Mouse (Mus musculus) gastrocnemius, postnatal 36 days (tissue): ENCODE measurements around the gene Col27a1. TPM values are rescaled to one million over a fixed set of nuclear protein-coding genes. Genes with fewer than 3 reads are reported as not detected.

Source experiments
- DNase-seq, 2 experiments: peaks; one replicate each; pipeline ENCODE4 v3.0.0; 2022
- intact Hi-C: fragments of 180-260 bp; cut with DNase I; formaldehyde crosslinking; loops from one replicate; pipeline ENCODE4 v1.15.1; 2025
- microRNA-seq, 2 experiments: library from miRNA; unstranded; fragments of <30 nt; microRNA quantifications; one replicate each; pipeline ENCODE4 v1.2.0; 2021
- total RNA-seq, 2 experiments: library from RNA; stranded (reverse); gene quantifications; 2 replicates each; pipeline ENCODE4 v1.2.3; 2021

Gene Col27a1
- total RNA-seq, 2 experiments from 2014 or later, result 0.61 to 0.64 TPM

GRCm38 (mm10) chr4:63355877-63356665 lies 142.3 kb downstream of the Col27a1 start, which contains the start of gene Orm3:
Orm3 (plus strand) TSS chr4:63356162.
- no peak for DNase-seq
- intact Hi-C loops, result no loop called here

GRCm38 (mm10) chr4:63356981-63357570 lies 143.3 kb downstream of the Col27a1 start:
- intact Hi-C loops, result no loop called here

DNA sequence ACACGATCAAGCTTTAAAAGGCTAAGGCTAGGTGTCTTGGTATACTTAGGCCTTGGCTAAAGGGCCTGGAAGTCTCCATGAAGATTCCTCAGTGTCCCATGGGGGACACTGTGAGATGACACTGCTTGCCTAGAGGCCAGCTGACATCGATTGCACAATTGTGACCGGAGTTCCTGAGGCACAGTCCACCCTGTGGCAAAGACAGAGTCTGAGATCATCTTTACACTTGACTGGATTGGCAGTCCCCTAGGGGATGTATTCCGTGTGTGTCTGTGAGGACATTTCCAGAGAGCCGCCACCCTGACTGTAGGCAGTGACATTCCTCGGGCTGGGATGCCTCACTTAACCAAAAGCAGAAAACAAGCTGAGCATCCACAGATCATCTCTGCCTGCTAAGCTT lies 146.1 kb downstream of the Col27a1 start:
- DNase-seq, result no peak
- intact Hi-C loops, result no loop called here

More at GRCm38 (mm10) chr4:63356981-63357570, 143.3 kb downstream of the Col27a1 start:
- DNase-seq, result no peak

- intact Hi-C loops, result no loop called here
- no peak for DNase-seq
Observed at GRCm38 (mm10) chr4:63362150-63362549, 148.3 kb downstream of the Col27a1 start, which contains the start of gene Orm2. Orm2 (plus strand) TSS chr4:63362449.

- intact Hi-C loops, result loop anchor here (1.0 to 5.0 kb wide), 2 partner anchors 40 to 579 kb away; no protein-coding TSS in a partner anchor
- peak; percentile 83 to 85 for DNase-seq
Observed at GRCm38 (mm10) chr4:63368577-63368976, 154.8 kb downstream of the Col27a1 start.

DNA sequence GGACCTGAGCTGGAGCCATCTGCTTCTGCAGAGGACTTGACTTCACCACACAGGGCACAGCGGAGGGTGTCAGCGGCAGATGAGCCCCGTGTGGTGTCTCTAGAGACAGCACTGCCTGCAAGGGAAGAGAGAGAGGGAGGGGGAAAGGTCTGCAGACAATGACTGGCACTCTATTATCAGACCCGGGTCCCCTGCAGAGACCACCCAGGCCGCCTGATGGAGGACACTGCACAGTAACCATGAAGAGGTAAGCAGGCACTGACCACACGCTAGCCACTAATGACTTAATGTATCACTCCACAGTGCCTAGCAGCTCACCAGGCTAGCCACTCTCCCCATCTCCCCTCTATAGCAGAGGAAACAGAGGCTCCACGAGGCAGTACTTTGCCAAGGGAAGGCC lies 157.1 kb downstream of the Col27a1 start:
- intact Hi-C loops, result no loop called here
- DNase-seq, result no peak

DNA sequence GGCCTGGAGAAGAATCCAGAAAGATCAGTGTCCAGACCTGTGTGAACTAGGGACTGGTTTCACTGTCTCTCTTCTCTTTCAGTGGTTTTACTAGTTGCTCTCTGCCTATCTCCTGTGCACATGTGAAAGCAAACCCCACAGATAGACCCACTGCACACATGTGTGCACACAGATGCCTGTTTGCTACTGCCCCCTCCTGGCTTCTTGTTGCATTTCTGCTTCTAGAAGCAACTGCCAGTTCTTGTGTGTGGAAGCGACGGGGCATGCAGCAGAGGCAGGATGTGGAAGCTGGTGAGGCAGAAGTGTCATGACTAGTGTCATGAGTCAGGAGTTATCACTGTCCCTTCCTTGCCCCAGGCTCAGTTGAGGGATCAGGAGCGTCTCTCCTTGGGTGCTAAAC lies 158.1 kb downstream of the Col27a1 start:
- no peak for DNase-seq
- intact Hi-C loops, result no loop called here

DNA sequence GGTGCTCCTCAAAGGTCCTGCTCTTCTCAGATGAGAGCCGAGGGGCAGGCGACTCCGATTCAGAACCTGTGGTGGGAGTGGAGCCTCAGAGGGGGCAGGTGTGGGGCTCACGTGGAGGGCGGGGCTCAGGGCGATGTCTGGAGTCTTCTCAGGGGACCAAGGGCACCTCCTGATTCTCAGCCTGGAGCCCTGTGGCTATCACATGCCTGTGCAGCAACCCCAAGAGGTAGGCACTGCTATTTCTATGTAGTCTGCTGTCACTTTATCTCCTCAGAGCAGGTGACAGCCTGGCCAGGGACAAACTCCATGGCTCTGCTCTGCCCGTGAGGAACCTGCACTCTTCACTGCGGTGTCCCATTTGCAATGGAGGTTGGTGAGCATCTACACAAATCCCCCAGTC lies 159.6 kb downstream of the Col27a1 start:
- intact Hi-C loops, result no loop called here
- no peak for DNase-seq

DNA sequence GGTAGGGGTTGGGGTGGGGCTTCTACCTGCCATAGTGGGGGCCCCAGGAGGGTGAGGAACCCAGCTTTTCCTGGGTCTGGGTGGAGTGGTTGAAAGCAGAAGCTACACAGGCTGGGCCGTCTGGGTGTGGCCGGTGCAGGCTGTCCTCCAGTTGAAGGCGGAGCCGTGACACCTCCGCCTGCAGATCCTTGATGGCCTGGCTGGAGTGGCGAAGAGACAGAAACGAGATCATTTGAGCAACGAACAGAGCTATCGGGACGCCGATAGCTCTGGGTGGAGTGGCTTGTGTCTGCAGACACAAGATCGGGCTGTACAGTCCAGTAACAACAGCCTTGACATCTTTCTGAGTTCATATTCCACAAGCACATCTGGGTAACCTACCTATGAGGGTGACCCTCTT lies 160.5 kb downstream of the Col27a1 start:
- DNase-seq, result no peak
- intact Hi-C loops, result no loop called here

GRCm38 (mm10) chr4:63375367-63375766 lies 161.6 kb downstream of the Col27a1 start:
- DNase-seq, result peak; percentile 60 to 67
- intact Hi-C loops, result no loop called here

- intact Hi-C loops, result no loop called here
Observed at GRCm38 (mm10) chr4:63377483-63377882, 163.7 kb downstream of the Col27a1 start.

GRCm38 (mm10) chr4:63382676-63383369 lies 169.0 kb downstream of the Col27a1 start:
- intact Hi-C loops, result no loop called here

More at GRCm38 (mm10) chr4:63377483-63377882, 163.7 kb downstream of the Col27a1 start:
- DNase-seq, result no peak

DNA sequence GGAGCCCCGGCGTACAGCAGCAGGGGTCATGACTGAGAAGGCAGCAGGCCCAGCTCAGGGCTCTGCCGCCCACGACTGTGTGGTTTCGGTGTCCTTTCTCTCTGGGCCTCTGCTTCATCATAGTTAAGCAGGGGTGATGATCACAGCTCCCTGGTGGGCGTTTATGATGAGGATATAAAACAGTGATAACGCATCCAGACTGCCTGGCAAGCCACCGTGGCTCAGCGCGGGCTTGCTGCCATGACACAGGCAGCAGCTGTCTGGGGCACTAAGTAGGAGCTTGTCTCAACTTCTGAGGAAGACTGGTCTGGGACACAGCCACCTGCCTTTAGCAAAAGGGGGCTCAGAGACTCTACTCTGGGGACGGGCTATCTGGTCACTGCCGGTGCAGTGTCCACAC lies 169.7 kb downstream of the Col27a1 start:
- DNase-seq, result no peak
- intact Hi-C loops, result no loop called here

More at GRCm38 (mm10) chr4:63382676-63383369, 169.0 kb downstream of the Col27a1 start:
- no peak for DNase-seq

GRCm38 (mm10) chr4:63384262-63384661 lies 170.5 kb downstream of the Col27a1 start:
- intact Hi-C loops, result no loop called here
- no peak for DNase-seq

Small RNA genes lying within 50 kb of the gene (microRNA-seq; reads per million reads assigned to microRNA genes)
- gene Mir455, result 297 to 750 reads per million in 2 experiments

Other genes starting within 250 kb of the Col27a1 start
- gene Zfp618, start 248.4 kb upstream of the Col27a1 start, total RNA-seq, result under 1 TPM; 0.27 to 0.31 TPM
- under 1 TPM in 1 of 2 experiments, not detected in 1; 0.41 TPM for gene Ambp, start 59.2 kb upstream of the Col27a1 start, total RNA-seq
- not detected for gene Kif12, start 41.9 kb upstream of the Col27a1 start, total RNA-seq
- gene Orm1, start 130.6 kb downstream of the Col27a1 start, total RNA-seq, result under 1 TPM; 0.36 to 0.44 TPM
- gene Orm3, start 142.2 kb downstream of the Col27a1 start, total RNA-seq, result not detected
- under 1 TPM in 1 of 2 experiments, not detected in 1; 0.36 TPM for gene Orm2, start 148.4 kb downstream of the Col27a1 start, total RNA-seq
- 1 to 10 TPM; 1.4 to 1.5 TPM for gene Akna, start 189.3 kb downstream of the Col27a1 start, total RNA-seq